Mouse (Mus musculus) stomach, postnatal 0 days (tissue): ENCODE results near the gene Adcy1. TPM values are rescaled to one million over a fixed set of nuclear protein-coding genes. Genes with fewer than 3 reads are reported as not detected.

ENCODE experiments used
- ATAC-seq: fragments of 200-750 bp; cut with Nextera tagmentation; 2 replicates; pipeline ENCODE4 v1.8.0; 2017; ENCODE audit not compliant: low FRiP score, low TSS enrichment
- DNase-seq: peaks from one replicate; pipeline ENCODE4 v3.0.0-alpha.2; 2016; ENCODE audit warnings: low spot score
- H3K27ac ChIP-seq: fragments of 300-500 bp; sonication (generic); replicated peaks from 2 replicates; pipeline ENCODE4 v1.5.1; 2014; ENCODE audit warnings: mild to moderate bottlenecking, control low read depth
- H3K27me3 ChIP-seq: fragments of 300-500 bp; sonication (generic); 2 replicates; pipeline ENCODE4 v1.6.1; 2014; ENCODE audit warnings: low read length; ENCODE audit not compliant: control insufficient read depth, insufficient read depth
- H3K36me3 ChIP-seq: fragments of 300-500 bp; sonication (generic); 2 replicates; pipeline ENCODE4 v1.6.1; 2014; ENCODE audit warnings: low read length, mixed read lengths; ENCODE audit not compliant: control insufficient read depth, insufficient read depth
- H3K4me1 ChIP-seq: fragments of 300-500 bp; sonication (generic); replicated peaks from 2 replicates; pipeline ENCODE4 v1.6.1; 2014; ENCODE audit warnings: antibody characterized with exemption; ENCODE audit not compliant: control insufficient read depth, insufficient read depth
- H3K4me2 ChIP-seq: fragments of 300-500 bp; sonication (generic); replicated peaks from 2 replicates; pipeline ENCODE4 v1.6.1; 2014; ENCODE audit warnings: low read depth, mild to moderate bottlenecking, control low read depth, moderate library complexity
- H3K4me3 ChIP-seq: fragments of 300-500 bp; sonication (generic); 2 replicates; pipeline ENCODE4 v1.5.1; 2014; ENCODE audit warnings: low read depth, low read length, control low read depth
- H3K9ac ChIP-seq: fragments of 300-500 bp; sonication (generic); 2 replicates; pipeline ENCODE4 v1.6.1; 2014; ENCODE audit warnings: mild to moderate bottlenecking, low read length, control low read depth, mixed read lengths
- H3K9me3 ChIP-seq: fragments of 300-500 bp; sonication (generic); 2 replicates; pipeline ENCODE4 v1.6.1; 2016; ENCODE audit warnings: low read length; ENCODE audit not compliant: control insufficient read depth
- CTCF ChIP-seq: IDR thresholded peaks from 2 replicates; pipeline ENCODE4 v1.5.1; 2016; ENCODE audit warnings: antibody characterized with exemption, low read depth, mild to moderate bottlenecking, moderate library complexity
- EP300 ChIP-seq: optimal IDR thresholded peaks from 2 replicates; pipeline ENCODE3; 2016; ENCODE audit warnings: antibody characterized with exemption
- WGBS: fragments of 180-500 bp; shearing (Covaris S2); extraction: QIAGEN DNeasy Blood & Tissue Kit; methylation state at CpG from one replicate; pipeline ENCODE4 v1.1.7; 2014; 5-methylcytosine and 5-hydroxymethylcytosine counted together
- polyA plus RNA-seq: library from polyadenylated mRNA; unstranded; fragments of >200 nt; fragmentation: Nextera tagmentation; extraction: Ambion mirVana; gene quantifications from 2 replicates; pipeline ENCODE4 v1.2.1, GENCODE M21; 2015

Gene Adcy1
- polyA plus RNA-seq, 1 experiment from 2014 or later: 0.82 TPM

DNA sequence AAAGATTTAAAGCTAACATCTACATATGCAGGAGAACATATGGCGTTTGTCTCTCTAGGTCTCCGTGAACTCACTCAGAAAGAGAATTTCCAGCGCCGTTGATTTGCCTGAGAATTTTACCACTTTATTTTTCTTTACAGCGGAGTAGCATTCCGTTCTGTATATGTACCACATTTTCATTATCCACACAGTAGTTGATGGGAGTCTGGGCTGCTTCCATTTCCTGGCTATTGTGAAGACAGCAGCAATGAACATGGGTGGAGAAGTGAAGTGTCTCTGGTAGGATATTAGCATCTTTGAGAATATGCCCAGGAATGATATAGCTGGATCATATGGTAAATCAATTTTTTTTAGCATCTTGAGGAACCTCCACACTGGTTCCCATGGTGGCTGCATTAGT lies 31.6 kb downstream of the Adcy1 start:
- Histone ChIP-seq H3K9ac (no peak overlapping the region), H3K4me2 (no peak overlapping the region), H3K27me3 (no peaks in the 10 kb centered on the region), H3K9me3 (no peaks in the 10 kb centered on the region), H3K36me3 (no peaks in the 10 kb centered on the region), H3K4me1 (no peaks in the 10 kb centered on the region), H3K27ac (no peak overlapping the region), H3K4me3 (no peak overlapping the region)
- DNase-seq (no peak), ATAC-seq (no peak)
- WGBS: 92% methylated on average over 6 of the region's 6 CpGs
- TF ChIP-seq CTCF: no peak

DNA sequence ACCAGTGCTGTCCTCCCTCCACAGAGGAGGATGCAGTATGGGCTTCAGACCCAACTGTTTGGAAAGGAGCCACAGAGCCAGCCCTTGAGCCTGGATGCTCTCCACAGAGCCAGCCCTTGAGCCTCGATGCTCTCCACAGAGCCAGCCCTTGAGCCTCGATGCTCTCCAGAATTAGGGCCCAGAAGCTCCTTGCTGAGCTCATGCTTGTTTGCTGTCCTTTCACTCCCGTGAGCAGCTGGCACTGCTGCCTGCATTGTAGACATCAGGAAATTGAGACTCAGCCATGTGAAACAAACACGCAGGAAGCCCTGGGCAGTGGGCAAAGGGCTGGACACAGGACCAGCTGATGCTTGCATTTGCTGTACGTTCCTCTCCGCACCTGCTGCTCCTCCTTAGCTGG lies 38.4 kb downstream of the Adcy1 start:
- no peaks in the 10 kb centered on the region for H3K27me3 ChIP-seq
- no peak overlapping the region for H3K4me3 ChIP-seq
- H3K36me3 ChIP-seq: no peaks in the 10 kb centered on the region
- ATAC-seq (no peak), DNase-seq (no peak)
- H3K27ac ChIP-seq: no peak overlapping the region
- TF ChIP-seq CTCF (no peak), EP300 (no peak)
- no peak overlapping the region for H3K9ac ChIP-seq
- no peak overlapping the region for H3K4me2 ChIP-seq
- WGBS: 75% methylated on average over 6 of the region's 6 CpGs
- no peaks in the 10 kb centered on the region for H3K4me1 ChIP-seq
- no peaks in the 10 kb centered on the region for H3K9me3 ChIP-seq

DNA sequence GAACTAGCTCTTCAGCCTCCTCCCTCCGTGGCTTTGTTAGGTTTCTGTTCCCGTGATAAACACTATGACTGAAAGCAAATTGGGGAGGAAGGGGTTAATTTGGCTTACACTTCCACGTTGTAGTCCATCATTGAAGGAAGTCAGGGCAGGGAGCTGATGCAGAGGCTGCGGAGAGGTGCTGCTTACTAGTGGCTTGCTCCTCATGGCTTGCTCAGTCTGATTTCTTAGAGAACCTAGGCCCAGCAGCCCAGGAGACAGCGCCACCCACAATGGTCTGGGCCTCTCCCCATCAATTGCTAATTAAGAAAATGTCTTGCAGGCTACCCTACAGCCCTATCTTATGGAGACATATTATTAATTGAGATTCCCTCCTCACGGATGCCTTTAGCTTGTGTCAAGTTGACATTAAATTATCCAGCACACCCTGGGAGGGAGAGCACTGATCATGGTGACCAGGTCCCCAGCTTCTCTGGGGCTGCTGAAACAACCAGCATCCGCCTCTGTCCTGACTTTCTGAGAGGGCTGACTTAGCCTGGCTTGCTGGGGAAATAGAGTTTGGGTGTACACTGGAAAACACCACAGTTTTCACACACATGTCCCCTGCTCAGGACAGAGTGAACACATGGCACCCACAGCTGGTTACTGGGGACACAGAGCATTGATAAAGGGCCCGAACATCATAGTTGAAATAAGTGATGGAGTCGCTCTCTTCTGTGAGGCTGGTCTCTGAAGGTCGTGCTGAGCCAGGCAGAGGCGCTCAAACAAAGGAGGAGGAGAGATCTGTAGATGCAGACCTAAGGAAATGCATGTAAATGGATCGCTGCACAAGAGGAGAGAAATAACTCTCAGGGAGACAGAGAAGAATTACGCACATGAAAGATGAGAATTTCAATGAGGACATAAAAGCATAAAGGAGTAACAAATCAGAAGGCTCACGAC lies 39.2 kb downstream of the Adcy1 start:
- no peak overlapping the region for H3K9ac ChIP-seq
- DNase-seq (no peak), ATAC-seq (no peak)
- no peaks in the 10 kb centered on the region for H3K27me3 ChIP-seq
- no peak overlapping the region for H3K4me2 ChIP-seq
- H3K9me3 ChIP-seq: no peaks in the 10 kb centered on the region
- H3K27ac ChIP-seq: no peak overlapping the region
- H3K36me3 ChIP-seq: no peaks in the 10 kb centered on the region
- no peaks in the 10 kb centered on the region for H3K4me1 ChIP-seq
- 67% methylated on average over 14 of the region's 14 CpGs for WGBS
- TF ChIP-seq EP300: no peak
- no peak overlapping the region for H3K4me3 ChIP-seq

DNA sequence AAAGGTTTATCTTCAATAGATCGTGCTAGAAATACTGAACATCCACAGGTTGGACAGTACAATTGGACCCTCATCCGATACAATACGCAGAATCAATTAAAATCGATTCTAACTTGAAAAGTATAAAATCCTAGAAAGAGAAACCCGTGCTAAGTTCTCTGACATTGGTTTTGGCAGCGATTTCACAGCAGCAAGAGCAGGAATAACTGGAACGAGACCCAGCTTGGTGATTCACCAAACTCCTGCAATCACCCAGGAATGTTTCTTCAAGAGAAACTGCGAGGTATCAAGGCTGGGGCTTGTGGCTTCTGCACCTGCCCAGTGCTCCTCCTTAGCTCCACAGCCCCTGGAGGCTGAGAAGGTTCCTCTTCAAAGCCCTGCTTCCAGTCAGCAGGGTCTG lies 42.0 kb downstream of the Adcy1 start:
- no peaks in the 10 kb centered on the region for H3K4me1 ChIP-seq
- no peak overlapping the region for H3K9ac ChIP-seq
- ATAC-seq: no peak
- DNase-seq: no peak
- H3K9me3 ChIP-seq: no peaks in the 10 kb centered on the region
- TF ChIP-seq CTCF: no peak
- no peak for TF ChIP-seq EP300
- H3K4me2 ChIP-seq: no peak overlapping the region
- WGBS: 79% methylated on average over 8 of the region's 8 CpGs
- H3K36me3 ChIP-seq: no peaks in the 10 kb centered on the region
- no peak overlapping the region for H3K4me3 ChIP-seq
- H3K27me3 ChIP-seq: no peaks in the 10 kb centered on the region
- no peak overlapping the region for H3K27ac ChIP-seq

DNA sequence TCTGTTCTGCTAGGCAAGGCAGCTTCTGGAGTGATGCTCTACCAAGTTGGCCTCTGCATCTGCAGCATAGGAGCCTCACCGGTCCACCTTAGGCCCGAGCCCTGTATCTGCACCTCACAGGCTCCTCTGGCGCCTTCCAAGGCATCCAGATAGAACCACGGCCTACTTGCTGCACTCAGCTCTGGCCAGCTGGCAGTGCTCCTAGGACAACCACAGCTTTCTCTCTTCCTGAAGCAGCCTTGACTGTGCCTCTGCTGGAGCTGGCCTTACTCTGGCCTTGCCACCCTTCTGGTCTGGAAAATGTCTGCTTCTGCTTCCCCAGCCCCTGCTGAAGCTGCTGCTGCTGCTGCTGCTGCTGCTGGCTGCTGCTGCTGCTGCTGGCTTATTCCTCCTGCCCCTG lies 45.8 kb downstream of the Adcy1 start:
- no peak overlapping the region for H3K27ac ChIP-seq
- no peak overlapping the region for H3K9ac ChIP-seq
- H3K27me3 ChIP-seq: no peaks in the 10 kb centered on the region
- H3K9me3 ChIP-seq: no peaks in the 10 kb centered on the region
- H3K4me1 ChIP-seq: no peaks in the 10 kb centered on the region
- no peaks in the 10 kb centered on the region for H3K36me3 ChIP-seq
- no peak overlapping the region for H3K4me2 ChIP-seq
- 75% methylated on average over 4 of the region's 4 CpGs for WGBS
- no peak overlapping the region for H3K4me3 ChIP-seq
- TF ChIP-seq EP300 (no peak), CTCF (no peak)
- DNase-seq (no peak), ATAC-seq (no peak)

DNA sequence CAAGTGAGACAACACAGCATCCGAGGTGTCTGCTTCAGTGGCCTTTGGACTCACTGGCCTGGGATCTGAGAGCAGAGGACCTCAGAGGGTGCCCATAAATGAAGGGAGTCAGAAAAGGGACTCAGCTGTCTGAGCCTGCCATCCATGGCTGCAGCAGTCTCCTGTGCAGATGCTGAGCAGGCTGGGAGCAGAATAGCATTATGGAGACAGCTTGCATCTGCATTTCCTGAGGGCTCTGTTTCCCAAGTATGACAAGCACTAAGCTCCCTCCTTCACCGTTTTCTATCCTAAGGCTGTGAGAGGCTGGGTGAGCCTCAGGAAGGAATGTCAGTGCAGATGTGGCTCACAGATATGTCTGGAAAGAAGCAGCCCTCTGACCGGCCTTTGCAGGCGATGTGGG lies 49.8 kb downstream of the Adcy1 start:
- no peak overlapping the region for H3K4me2 ChIP-seq
- no peak overlapping the region for H3K4me3 ChIP-seq
- H3K36me3 ChIP-seq: no peaks in the 10 kb centered on the region
- no peaks in the 10 kb centered on the region for H3K4me1 ChIP-seq
- ATAC-seq: no peak
- 71% methylated on average over 4 of the region's 4 CpGs for WGBS
- H3K9ac ChIP-seq: no peak overlapping the region
- no peak overlapping the region for H3K27ac ChIP-seq
- no peaks in the 10 kb centered on the region for H3K9me3 ChIP-seq
- no peak for DNase-seq
- no peaks in the 10 kb centered on the region for H3K27me3 ChIP-seq
- TF ChIP-seq CTCF: no peak
- no peak for TF ChIP-seq EP300
